Mouse (Mus musculus) right cerebral cortex, postnatal 14 days (tissue): Measurements from ENCODE around the gene Tap1.
A peak's percentile ranks its signal among the peaks of the same experiment; 100 is the strongest.
"Not testable (repeated sequence)": the region's sequence is repeated elsewhere in the genome, so short reads cannot be mapped to it uniquely, and the experiment has no call there.

Experiments
- DNase-seq: peaks from one replicate; pipeline ENCODE4 v3.0.0; 2022

Tap1 gene

DNA sequence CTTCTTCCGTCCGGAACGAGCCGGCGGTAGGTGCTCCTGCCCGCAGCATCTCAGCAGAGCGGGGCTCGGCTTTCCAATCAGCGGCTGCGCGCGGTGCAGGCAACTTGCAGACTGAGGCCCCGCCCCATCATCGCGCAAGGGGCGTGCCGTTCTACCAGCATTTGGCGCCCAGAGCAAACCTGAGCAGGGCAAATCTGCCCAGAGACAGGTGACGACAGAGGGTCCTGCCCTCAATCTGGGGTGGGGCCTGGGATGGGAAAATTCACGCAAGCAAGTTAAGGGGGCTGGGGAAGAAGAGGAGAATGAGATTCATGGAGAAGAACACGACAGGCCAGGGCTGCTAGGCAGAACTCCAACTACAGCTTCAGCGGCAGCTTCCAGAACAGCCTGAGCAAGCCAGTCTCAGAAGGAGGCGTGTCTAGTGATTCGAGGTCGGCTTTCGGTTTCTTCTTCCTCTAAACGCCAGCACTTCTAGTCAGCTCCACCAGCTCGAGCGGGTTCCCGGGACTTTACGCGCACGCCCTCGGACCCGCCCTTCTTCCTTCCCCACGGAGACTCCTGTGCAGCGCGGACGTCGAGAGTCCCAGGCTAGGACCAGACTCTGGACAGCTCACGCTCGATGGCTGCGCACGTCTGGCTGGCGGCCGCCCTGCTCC is at the start of gene Tap1, which contains the start of gene Psmb9:
TSS of gene Tap1 (plus strand) at position 293 of the 656 bp plus-strand sequence.
TSS of gene Psmb9 (minus strand) at position 504 of the 656 bp plus-strand sequence.
- DNase-seq = peak; percentile 97

DNA sequence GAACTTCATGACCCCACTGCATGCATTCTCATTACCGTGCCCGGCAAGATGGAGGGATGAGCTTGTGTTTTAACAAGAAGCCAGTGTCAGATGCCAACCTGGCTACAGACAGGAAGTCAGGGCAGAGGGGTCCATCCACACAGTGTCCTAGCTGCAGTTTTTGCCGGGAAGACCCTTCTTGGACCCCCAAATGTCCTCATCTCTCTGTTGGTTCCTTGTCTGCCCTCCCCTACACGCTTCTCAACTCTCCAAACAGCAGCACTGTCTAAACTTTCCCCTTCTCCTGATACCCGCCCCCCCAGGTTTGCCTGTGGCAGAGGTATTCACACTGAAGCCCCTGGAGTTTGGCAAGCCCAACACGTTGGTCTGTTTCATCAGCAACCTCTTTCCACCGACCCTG is 49.8 kb upstream of the Tap1 start:
- no peak for DNase-seq

DNA sequence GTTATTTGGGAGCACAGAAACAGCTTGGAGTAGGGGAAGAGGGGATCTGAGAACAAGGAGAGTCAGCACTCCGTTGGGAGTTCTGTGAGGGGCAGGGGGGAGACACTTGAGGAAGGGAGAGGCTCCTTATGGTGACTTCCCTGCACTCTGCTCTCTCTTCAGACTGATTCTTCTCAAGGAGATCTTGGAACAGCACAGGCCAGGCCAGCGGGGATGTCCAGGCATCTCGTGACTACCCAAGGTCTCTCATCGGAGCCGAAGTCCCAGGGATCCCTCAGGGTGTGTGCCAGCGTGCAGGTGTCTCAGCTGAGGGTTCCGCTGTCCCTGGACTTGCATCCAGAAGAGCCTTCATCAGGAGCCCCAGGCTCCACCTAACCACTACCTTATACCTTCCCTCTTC is 48.7 kb upstream of the Tap1 start:
- DNase-seq = no peak

DNA sequence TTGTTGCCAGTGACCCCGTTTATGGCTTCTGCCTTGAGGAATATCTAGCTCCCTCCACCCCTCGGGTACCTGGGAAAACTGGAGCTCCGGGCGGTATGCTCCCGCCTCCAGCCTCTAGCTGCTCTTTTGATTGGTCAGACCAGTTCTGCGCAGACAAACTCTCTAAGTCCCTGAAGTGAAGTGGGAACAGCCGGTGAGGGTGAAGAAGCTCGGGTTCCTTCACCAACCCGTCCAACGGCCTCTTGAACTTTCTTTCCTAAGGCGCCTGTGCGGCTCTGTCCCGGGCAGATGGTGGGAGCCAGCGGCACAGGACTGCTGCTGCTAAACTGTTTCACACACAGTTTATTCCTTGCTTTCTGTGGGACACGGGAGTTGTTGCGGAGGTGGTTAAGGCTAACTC is 47.9 kb upstream of the Tap1 start:
- DNase-seq = no peak

DNA sequence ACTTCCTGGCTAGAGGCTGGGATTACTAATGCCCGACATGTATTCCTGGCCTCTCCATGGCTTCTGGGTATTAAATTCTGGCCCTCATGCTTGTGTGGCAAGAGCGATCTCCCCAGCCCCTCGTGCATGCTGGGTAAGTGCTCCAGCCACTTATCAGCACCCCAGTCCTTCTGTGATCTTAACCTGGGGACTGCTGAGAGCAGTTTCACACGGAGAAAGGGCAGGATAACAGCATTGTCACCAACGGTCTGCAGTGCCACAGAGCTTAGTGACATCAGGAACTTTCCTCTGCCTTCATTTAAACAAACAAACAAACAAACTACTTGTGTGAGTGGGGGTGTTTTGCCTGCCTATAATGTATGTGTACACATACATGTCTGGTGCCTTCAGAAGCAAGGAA is 47.1 kb upstream of the Tap1 start:
- DNase-seq = no peak

DNA sequence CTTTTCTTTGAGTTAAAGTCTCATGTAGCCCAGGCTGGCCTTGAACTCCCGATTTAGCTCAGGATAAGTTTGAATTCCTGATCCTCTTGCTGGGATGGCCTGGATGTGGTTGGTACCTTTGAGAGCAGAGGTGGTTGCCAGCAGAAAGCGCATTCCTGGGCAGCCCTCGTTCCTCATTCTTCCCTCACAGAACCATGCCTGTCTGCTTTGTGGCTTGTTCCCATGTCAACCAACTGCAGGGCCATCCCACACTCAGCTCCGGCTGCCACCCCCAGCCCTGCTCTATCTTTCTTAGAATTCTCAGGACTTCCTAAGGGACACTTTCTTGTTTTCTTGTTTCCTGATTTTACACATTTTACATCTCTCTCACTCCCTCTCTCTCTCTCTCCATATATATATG is 45.9 kb upstream of the Tap1 start:
- no peak for DNase-seq

DNA sequence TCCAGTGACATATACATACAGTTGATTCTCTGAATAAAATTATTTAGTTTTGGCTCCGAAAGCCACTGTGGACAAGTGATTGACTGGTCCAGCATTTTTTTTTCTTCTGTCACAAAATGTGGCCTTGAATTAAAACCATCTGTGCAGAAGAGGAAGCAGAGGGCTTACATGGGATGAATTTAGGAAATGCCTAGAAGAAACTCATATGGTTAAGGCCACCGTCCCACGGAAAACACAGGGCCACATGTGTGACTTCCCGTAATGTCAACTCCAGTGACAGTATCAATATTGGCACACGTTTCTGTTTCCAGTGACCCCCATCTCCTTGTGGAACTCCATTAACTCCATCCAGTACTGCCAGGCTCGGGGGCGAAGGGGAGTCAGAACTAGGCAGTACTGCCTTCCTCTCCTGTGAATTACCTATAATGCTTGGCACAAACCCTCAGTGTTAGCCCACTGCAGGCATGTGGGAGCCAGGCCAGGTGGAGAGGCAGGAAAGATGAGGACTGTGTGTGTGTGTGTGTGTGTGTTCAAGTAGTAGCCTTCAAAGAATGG is 44.8 kb upstream of the Tap1 start:
- DNase-seq = no peak

DNA sequence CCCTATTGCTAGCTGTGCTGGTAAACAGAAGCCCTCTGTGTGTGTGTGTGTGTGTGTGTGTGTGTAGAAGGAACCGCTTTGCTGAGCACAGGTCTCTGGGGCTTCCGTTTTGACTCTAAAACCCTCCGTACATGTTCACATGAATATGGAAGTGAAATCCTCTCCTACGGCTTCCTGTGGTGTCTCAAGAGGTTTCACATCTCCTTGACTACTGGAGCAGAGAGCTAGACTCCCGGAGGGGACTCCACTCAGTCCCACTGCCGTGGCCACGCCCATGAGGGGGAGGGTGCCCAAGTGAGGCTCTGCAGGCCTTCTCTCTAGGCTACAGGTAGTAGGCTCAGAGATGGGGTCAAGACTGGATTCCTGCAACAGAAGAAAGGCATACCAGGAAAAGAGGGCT is 44.3 kb upstream of the Tap1 start, which contains the start of gene H2-DMb2:
TSS of gene H2-DMb2 (plus strand) at position 275 of the 400 bp plus-strand sequence.
- no peak for DNase-seq

DNA sequence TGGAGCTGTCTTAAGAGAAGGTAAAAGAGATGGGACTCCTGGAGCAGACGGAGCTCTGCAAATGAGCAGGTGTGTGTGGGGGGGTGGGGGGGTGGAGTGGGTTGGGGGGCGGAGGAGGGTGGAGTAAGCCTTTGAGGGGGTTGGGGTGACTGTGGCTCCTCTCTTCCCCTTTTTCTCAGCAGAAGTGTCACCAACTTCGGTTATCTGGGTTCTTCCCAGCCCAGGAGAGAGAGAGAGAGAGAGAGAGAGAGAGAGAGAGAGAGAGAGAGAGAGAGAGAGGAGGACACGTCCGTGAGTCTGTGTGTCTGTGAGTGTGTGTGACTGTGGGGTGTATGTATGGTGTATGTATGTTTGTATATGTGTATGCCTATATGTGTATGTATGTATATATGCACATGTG is 43.9 kb upstream of the Tap1 start:
- DNase-seq = no peak

DNA sequence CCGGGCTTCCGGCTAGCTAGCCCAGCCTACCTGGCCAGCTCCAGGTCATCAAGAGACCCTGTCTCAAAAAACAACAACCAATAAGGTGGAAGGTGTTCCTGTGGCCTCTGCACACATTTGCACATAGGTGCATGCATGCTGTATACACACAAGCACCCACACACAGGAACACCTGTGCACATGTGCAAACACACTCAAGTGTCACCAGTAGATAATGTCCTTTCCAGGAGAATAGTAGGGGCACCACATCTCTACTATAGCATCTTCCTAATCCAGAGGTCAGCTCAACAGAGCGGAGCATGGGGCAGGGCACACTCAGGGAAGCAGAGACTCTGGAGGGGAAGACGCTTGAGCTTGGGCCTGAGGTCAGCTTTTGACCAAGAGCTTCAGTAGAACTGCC is 43.1 kb upstream of the Tap1 start:
- DNase-seq = not testable (repeated sequence)

DNA sequence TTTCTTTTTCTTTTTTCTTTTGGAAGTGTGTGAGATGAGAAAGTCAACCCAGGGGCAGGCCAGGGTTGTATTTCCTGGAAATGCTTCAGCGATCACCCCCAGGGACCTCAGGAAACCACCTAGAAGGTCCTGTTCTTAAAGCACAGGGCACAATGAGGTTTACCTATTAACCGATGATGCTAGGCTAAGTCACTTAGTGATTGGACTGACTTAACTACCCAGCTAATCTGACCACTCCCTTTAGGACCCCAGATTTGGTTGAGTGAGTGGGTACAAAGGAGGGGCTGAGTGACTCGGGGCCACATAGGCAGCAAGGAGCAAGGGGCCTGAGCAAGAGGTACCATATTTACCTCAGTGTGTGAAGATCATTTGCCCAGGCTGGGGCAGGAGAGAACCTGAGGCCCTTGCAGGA is 42.4 kb upstream of the Tap1 start:
- DNase-seq = no peak

DNA sequence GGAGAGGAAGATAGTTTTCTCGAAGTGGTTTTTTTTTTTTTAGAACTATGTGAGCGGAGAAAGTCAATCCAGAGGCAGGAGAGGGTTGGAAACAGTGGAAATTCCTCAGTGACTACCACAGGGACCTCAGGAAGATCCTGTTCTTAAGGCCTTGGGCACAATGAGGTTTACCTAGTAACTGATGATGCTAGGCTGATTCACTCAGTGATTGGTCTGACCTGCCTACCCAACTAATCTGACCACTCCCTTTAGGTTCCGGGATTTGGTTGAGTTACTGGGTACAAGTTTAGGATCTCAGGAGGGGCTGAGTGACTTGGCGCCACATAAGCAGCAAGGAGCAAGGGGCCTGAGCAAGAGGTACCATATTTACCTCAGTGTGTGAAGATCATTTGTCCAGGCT is 34.4 kb upstream of the Tap1 start, which contains the start of gene H2-DMb1:
TSS of gene H2-DMb1 (plus strand) at position 150 of the 400 bp plus-strand sequence.
- DNase-seq = no peak

DNA sequence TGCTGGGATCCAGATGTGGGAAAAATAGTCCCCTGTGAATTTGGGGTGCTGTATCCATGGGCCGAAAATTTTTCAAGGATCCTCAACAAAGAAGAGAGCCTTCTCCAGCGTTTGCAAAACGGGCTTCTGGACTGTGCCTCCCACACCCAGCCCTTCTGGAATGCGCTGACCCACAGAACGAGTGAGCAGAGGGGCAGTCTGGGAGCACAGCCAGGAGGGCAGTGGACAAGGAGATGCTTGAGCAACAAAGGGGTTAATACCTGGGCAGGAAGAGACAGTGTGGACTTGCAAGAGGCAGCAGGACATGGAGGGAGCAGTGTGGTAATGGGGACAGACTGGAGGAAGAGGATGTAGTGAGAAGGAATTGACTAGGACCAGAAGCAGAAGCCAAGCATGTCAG is 31.8 kb upstream of the Tap1 start:
- no peak for DNase-seq

DNA sequence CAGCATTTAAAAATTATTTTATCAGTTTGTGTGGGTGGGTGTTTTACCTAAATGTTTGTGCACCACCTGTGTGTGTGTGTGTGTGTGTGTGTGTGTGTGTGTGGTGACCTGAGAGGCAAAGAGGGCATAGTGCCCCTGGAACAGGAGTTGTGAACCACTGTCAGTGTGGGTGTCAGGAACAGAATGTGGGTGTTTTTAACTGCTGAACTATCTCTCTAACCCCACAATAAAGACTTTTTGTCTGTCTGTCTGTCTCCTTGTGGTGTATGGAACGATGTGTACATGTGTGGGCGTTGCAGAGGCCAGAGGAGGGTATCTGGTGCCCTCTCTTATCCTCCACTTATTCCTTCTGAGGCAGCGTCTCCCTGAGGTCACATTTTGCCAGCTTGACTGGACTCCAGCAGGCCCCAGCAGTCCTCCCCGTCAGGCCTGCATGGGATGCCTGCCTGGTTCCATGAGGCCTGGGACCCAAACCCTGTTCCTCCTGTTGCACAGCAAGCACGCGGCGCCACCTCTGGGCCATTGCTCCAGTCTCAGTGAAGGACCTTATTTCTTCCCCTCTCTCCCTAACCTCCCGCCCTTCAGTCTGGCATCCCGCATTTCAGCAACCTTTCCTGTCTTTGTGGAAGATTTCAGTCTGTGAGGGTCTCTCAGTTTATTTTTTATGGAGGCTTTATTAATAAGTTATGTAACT is 23.0 kb upstream of the Tap1 start:
- peak; percentile 16 for DNase-seq

DNA sequence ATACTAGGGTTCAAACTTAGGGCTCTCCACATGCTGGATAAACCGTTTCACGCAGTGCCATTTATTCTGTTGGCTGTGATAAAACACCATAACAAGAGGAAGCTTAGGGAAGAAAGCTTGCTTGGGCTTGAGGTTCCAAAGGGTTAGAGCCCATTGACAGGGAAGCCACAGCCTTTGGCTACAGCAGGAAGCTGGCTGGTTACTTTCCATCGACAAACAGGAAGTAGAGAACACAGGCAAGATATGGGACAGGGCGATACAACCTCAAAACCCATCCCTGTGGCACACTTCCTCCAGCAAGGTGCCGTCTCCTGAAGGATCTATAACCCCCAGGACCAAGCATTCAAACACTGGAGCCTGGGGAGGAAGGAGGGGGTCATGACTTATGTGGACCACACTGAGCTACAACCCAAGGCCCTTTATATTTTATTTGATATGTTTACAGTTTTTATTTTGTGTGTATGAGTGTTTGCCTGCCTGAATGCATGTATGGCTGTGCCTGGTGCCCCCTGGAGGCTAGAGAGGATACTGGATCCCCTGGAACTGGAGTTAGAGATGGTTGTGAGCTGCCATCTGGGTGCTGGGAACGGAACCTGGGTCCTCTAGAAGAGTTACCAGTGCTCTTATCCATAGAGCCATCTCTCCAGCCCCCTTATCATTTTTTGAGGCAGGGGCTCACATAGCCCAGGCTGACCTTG is 22.2 kb upstream of the Tap1 start:
- no peak for DNase-seq

DNA sequence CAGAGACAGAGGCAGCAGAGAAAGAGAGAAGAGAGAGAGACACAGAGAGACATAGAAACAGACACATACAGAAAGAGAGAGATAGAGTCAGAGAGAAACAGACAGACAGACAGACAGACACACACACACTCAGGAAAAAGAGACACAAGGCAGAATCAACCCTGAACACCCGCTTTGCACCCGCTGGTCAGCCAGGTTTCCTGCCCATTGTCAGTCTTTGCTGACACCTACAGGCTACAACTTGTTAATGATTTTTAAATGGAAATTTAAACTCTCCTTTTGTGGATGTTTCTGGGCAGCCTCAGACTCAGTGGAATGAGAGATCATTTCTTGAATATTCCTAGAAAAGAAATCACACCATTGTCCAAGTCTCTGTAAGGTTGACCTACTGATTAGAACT is 18.1 kb upstream of the Tap1 start:
- DNase-seq = peak; percentile 24

DNA sequence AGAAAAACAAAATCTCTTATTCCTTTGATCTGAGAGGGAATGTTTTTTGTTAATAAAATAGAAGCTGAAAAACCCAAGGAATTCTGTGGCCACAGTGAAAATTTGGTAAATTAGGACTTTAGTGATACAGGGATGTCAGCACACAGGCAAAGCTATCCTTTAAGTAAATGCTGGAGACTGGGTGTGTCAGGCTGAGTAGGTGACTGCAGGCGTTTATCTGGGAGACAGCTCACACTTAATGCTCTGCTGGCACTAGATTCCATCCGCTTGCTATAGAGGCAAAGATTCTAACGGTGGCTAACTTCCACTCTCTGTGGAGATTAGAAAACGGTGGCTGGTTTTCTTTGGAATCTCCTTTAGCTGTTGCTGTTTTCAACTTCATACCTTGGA is 16.9 kb upstream of the Tap1 start:
- no peak for DNase-seq

DNA sequence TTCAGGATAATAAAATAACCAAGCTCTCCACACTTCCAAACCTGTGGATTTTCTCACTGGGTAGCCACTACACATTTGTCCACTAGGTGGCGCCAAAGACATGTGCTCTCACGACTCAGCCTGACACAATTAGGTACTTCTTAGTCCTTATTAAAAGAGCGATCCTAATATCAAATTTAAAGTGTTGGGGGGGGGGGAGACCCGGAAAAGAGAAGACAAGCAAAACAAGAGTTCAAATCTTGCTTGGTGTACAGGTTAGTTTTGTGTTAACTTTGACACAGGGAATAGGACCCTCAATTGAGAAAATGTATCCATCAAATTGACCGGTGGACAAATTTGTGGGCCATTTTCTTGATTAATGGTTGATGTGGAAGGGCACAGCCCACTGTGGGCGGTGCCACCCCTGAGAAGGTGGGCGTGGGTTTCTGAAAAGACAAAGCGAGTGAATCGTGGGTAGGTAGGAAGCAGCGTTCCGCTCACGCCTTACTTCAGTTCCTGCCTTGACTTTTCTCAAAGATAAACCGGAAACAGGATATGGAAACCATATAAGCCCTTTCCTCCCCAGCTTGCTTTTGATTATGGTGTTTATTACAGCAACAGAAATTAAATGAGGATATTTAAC is 16.4 kb upstream of the Tap1 start:
- DNase-seq = peak; percentile 81

DNA sequence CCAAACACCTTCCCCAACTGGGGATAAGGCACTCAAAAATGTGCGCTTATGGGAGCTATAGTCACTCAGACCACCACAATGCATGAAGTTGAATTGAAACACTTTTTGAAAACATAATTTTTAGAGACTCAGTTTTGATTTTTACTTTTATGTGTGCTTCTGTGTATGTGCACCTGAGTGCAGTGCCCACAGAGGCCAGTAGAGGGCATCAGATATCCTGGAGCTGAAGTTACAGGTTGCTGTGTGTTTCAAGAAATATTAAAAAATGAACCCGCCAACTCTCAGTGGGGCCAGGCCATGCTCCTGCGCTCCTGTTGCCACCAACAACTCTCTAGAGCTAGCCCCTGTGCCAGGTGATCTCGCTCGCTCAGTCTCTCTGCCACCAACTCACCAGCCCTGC is 14.8 kb upstream of the Tap1 start:
- no peak for DNase-seq

DNA sequence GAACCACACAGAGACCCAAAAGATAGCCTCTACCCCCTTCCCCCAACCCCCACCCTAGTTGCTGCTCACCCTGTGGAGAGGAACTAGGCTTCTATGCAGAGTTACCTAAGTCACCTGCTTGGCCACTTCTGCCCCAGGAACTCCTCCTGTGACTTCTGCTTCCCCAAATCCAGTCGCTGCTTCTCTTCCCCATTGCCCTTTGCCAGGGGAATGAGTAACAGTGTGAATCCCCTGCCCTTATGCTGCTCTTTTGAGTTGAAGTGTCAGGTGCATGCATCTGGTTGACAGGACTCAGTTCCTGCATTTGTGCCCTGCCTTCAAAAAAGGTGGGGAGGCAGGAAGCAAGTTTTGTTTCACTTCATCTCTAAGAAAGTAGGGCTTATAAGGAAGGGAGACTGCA is 13.3 kb upstream of the Tap1 start:
- no peak for DNase-seq

DNA sequence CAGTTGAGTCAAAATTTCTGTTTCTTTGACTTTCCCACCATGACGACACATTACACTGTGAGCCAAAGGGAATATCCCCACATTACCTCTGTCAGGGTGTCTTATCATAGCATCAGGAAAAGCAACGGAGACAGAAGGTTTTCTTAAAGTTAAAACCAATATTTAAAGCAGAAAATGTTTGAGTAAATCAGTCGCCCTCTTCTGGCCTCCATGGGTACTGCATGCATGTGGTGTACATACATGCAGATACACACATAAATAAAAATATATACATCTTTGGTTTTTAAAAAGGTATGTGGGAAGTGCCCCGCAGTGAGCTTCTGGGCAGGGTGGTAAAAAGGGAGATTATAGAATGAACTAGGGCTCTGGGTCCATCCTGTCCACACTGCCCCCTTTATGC is 10.2 kb upstream of the Tap1 start:
- DNase-seq = no peak

DNA sequence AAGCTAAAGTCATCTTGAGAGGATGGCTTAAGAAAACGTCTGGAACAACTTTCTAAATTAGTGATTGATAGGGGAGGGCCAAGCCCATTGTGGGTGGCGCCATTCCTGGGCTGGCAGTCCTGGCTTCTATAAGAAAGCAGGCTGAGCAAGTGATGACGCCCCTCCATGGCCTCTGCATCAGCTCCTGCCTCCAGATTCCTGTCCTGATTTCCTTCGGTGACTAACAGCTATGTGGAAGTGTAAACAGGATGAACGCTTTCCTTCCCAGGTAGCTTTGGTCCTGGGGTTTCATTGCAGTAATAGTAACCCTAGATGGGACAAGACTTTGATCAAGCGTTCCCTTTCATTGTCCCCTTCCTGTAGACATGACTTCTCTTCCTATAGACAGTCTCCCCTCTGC is 8.3 kb upstream of the Tap1 start:
- no peak for DNase-seq
